Mouse (Mus musculus): Measurements from ENCODE around the gene Fbxl15. TPM values are rescaled to one million over a fixed set of nuclear protein-coding genes. Genes with fewer than 3 reads are reported as not detected.

The Fbxl15 gene
- polyA plus RNA-seq, 1 experiment from 2014 or later = 18.9 TPM

DNA sequence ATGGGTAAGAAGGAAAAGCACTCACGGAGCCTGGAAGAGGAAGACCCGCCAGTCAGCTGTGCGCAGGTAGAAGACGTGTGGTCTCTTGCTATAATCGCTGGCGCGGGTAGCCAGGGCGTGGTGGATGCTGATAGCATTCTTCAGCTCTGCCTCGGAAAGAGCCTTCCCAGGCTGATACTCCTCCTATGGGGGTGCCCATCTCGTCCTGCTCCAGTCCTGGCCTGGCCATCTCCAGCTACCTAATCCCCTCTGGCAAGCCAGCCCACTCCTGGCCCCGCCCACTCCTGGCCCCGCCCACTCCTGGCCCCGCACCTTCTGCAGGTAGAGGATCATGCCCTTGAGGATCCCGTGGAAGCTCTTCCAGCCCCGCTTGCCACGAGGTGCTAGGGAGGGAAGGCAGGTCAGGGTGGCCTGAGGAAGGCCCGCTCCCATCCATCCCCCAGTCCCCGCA, 13.8 kb upstream of the Fbxl15 start:
- Histone ChIP-seq H3K27ac (ENCODE audit: low read length) (no peak overlapping the region), H3K36me3 (ENCODE audit: control insufficient read depth, insufficient read depth, low read length) (0 out of 2 replicates have a peak, but pooled peaks cover 8% of the 10 kb centered on the region), H3K9ac (ENCODE audit: low read depth, low read length) (peak overlapping the region; percentile 29; the same call in 1 of the 2 replicates), H3K9me3 (ENCODE audit: control insufficient read depth, low read length) (no peaks in the 10 kb centered on the region), H3K27me3 (replicated peaks; ENCODE audit: control insufficient read depth, insufficient read depth, low read length) (peaks cover 33% of the 10 kb centered on the region), H3K4me2 (ENCODE audit: low read depth, low read length) (peak overlapping the region; percentile 63; the same call in 1 of the 2 replicates), H3K4me1 (ENCODE audit: control insufficient read depth, insufficient read depth, low read length) (peaks cover 26% of the 10 kb centered on the region), H3K4me3 (ENCODE audit: low read length) (peak overlapping the region; percentile 5)
- 24% methylated on average over 18 of the region's 18 CpGs for WGBS
- no peak for ATAC-seq

DNA sequence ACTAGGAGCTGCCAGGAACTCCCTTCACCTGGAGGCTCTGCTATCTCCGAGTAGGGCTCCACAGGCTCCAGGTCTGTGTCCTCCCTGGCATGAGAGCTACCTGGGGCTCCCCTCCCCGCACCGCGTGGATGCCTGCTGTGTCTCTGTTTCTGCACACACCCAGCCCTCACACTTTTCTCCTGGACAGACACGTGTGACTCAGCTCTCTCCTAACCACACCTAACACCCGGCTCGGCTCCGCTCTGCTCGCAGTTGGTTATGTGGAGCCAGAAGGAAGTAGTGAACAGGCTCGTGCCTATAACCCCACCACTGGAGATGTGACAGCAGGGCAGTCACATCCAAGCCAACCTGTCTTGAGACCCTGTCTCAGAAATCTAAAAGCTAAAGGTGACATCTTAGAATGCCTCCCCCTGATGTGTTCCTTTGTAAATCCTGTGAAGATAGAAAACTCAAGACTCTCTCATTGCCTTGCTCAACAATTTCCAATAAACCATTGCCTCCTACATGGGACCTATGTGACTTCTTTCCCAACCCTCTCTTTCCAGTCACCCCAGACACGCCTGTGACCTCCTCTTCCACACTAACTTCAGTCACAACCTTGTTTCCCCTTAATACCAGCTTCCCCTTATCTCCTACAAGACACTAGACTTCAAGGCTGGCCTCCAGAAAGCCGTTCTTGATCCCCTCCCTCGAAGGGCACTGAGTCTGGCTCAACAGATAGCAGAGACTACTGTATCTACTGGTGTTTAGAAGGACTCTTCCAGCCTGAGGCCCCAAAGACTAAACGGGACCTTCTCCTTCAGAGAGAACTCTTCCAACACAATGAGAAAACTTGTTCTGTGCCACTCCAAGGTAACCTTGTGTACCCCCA, 12.9 kb upstream of the Fbxl15 start:
- WGBS = 27% methylated on average over 14 of the region's 14 CpGs
- Histone ChIP-seq H3K4me1 (ENCODE audit: control insufficient read depth, insufficient read depth, low read length) (peaks cover 29% of the 10 kb centered on the region), H3K4me3 (ENCODE audit: low read length) (no peak overlapping the region; the same call in 1 of the 2 replicates), H3K27ac (ENCODE audit: low read length) (peak overlapping the region; percentile 66), H3K9me3 (ENCODE audit: control insufficient read depth, low read length) (no peaks in the 10 kb centered on the region), H3K36me3 (ENCODE audit: control insufficient read depth, insufficient read depth, low read length) (0 out of 2 replicates have a peak, but pooled peaks cover 8% of the 10 kb centered on the region), H3K27me3 (replicated peaks; ENCODE audit: control insufficient read depth, insufficient read depth, low read length) (peaks cover 39% of the 10 kb centered on the region), H3K9ac (ENCODE audit: low read depth, low read length) (peak overlapping the region; percentile 29; the same call in 1 of the 2 replicates), H3K4me2 (ENCODE audit: low read depth, low read length) (peak overlapping the region; percentile 63)
- ATAC-seq = peak; percentile 33

DNA sequence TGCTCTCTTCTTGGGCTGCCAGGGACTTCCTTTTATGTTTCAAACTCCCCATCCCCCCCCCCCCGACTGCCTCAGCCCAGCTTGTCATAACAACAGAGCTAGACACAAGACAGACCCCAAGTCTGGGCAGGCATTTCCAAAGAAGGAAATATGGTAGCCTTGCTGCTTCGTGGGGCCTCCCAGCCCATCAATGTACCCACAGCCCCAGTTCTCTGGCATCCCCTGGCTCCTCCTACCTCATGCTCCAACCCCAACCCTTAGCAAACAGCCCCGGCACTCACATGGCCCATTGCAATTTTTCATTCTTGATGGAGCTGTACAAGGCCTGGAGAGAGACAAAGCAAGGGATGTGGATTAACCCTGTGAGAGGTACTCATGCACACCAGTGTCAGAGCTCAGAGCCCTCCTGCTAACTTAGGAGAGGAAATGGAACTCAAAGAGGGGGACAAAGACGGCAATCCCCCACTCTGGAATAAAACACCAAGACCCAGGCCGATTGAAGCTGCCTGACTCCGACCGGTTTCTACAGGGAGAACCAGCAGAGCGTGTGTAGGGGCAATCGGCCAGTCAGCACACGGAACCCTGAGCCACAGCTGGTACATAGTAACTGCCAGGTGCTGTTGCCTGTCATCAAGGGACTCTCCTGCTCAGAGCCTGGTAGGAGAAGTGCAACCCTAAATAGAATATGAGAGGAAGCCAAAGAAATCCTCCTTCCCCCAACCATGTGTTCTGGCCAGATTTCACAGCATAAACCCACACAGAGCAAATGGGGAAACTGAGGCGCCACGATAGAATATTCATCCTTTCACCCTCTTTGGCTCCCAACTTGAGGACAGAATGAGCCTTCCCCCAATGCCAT, 12.0 kb upstream of the Fbxl15 start:
- WGBS = 40% methylated on average over 12 of the region's 12 CpGs
- H3K9me3 ChIP-seq (ENCODE audit: control insufficient read depth, low read length) = no peaks in the 10 kb centered on the region
- H3K4me2 ChIP-seq (ENCODE audit: low read depth, low read length) = peak overlapping the region; percentile 63
- H3K27ac ChIP-seq (ENCODE audit: low read length) = peak overlapping the region; percentile 77
- H3K4me3 ChIP-seq (ENCODE audit: low read length) = peak overlapping the region; percentile 58
- H3K27me3 ChIP-seq (replicated peaks; ENCODE audit: control insufficient read depth, insufficient read depth, low read length) = peaks cover 39% of the 10 kb centered on the region
- peaks cover 29% of the 10 kb centered on the region for H3K4me1 ChIP-seq (ENCODE audit: control insufficient read depth, insufficient read depth, low read length)
- H3K36me3 ChIP-seq (ENCODE audit: control insufficient read depth, insufficient read depth, low read length) = 0 out of 2 replicates have a peak, but pooled peaks cover 5% of the 10 kb centered on the region
- peak overlapping the region; percentile 73 for H3K9ac ChIP-seq (ENCODE audit: low read depth, low read length)
- ATAC-seq = peak; percentile 61

- ATAC-seq = no peak
- Histone ChIP-seq H3K4me3 (ENCODE audit: low read length) (peak overlapping the region; percentile 58), H3K4me2 (ENCODE audit: low read depth, low read length) (peak overlapping the region; percentile 63), H3K4me1 (ENCODE audit: control insufficient read depth, insufficient read depth, low read length) (peaks cover 39% of the 10 kb centered on the region), H3K27me3 (replicated peaks; ENCODE audit: control insufficient read depth, insufficient read depth, low read length) (peaks cover 40% of the 10 kb centered on the region), H3K27ac (ENCODE audit: low read length) (peak overlapping the region; percentile 77), H3K36me3 (ENCODE audit: control insufficient read depth, insufficient read depth, low read length) (0 out of 2 replicates have a peak, but pooled peaks cover 5% of the 10 kb centered on the region), H3K9ac (ENCODE audit: low read depth, low read length) (peak overlapping the region; percentile 73), H3K9me3 (ENCODE audit: control insufficient read depth, low read length) (no peaks in the 10 kb centered on the region)
- 26% methylated on average over 15 of the region's 15 CpGs for WGBS
Measured at GRCm38 (mm10) chr19:46316846-46317545, 11.0 kb upstream of the Fbxl15 start.

- Histone ChIP-seq H3K36me3 (ENCODE audit: control insufficient read depth, insufficient read depth, low read length) (0 out of 2 replicates have a peak, but pooled peaks cover 4% of the 10 kb centered on the region), H3K27ac (ENCODE audit: low read length) (peak overlapping the region; percentile 77), H3K4me2 (ENCODE audit: low read depth, low read length) (peak overlapping the region; percentile 63), H3K4me1 (ENCODE audit: control insufficient read depth, insufficient read depth, low read length) (peaks cover 44% of the 10 kb centered on the region), H3K4me3 (ENCODE audit: low read length) (peak overlapping the region; percentile 58), H3K9ac (ENCODE audit: low read depth, low read length) (peak overlapping the region; percentile 73), H3K27me3 (replicated peaks; ENCODE audit: control insufficient read depth, insufficient read depth, low read length) (peaks cover 44% of the 10 kb centered on the region), H3K9me3 (ENCODE audit: control insufficient read depth, low read length) (no peaks in the 10 kb centered on the region)
- ATAC-seq = 0 out of 2 replicates have a peak, but pooled peaks have one; percentile 0
- WGBS = 1% methylated on average over 48 of the region's 48 CpGs
Measured at GRCm38 (mm10) chr19:46317546-46317885, 10.5 kb upstream of the Fbxl15 start.

- H3K9me3 ChIP-seq (ENCODE audit: control insufficient read depth, low read length) = no peaks in the 10 kb centered on the region
- 1% methylated on average over 32 of the region's 42 CpGs for WGBS
- peak; percentile 27 for ATAC-seq
- H3K36me3 ChIP-seq (ENCODE audit: control insufficient read depth, insufficient read depth, low read length) = no peaks in the 10 kb centered on the region
- peak overlapping the region; percentile 77 for H3K27ac ChIP-seq (ENCODE audit: low read length)
- H3K9ac ChIP-seq (ENCODE audit: low read depth, low read length) = peak overlapping the region; percentile 73
- H3K4me3 ChIP-seq (ENCODE audit: low read length) = peak overlapping the region; percentile 58
- peaks cover 50% of the 10 kb centered on the region for H3K27me3 ChIP-seq (replicated peaks; ENCODE audit: control insufficient read depth, insufficient read depth, low read length)
- peak overlapping the region; percentile 63 for H3K4me2 ChIP-seq (ENCODE audit: low read depth, low read length)
- peaks cover 46% of the 10 kb centered on the region for H3K4me1 ChIP-seq (ENCODE audit: control insufficient read depth, insufficient read depth, low read length)
Measured at GRCm38 (mm10) chr19:46318031-46318471, 9.9 kb upstream of the Fbxl15 start.

GRCm38 (mm10) chr19:46318586-46319378, 9.2 kb upstream of the Fbxl15 start:
- no peak for ATAC-seq
- Histone ChIP-seq H3K4me3 (ENCODE audit: low read length) (peak overlapping the region; percentile 58), H3K9ac (ENCODE audit: low read depth, low read length) (peak overlapping the region; percentile 1; the same call in 1 of the 2 replicates), H3K4me2 (ENCODE audit: low read depth, low read length) (peak overlapping the region; percentile 63), H3K9me3 (ENCODE audit: control insufficient read depth, low read length) (no peaks in the 10 kb centered on the region), H3K4me1 (ENCODE audit: control insufficient read depth, insufficient read depth, low read length) (peaks cover 46% of the 10 kb centered on the region), H3K27me3 (replicated peaks; ENCODE audit: control insufficient read depth, insufficient read depth, low read length) (peaks cover 57% of the 10 kb centered on the region), H3K27ac (ENCODE audit: low read length) (peak overlapping the region; percentile 67), H3K36me3 (ENCODE audit: control insufficient read depth, insufficient read depth, low read length) (no peaks in the 10 kb centered on the region)
- 11% methylated on average over 16 of the region's 16 CpGs for WGBS

DNA sequence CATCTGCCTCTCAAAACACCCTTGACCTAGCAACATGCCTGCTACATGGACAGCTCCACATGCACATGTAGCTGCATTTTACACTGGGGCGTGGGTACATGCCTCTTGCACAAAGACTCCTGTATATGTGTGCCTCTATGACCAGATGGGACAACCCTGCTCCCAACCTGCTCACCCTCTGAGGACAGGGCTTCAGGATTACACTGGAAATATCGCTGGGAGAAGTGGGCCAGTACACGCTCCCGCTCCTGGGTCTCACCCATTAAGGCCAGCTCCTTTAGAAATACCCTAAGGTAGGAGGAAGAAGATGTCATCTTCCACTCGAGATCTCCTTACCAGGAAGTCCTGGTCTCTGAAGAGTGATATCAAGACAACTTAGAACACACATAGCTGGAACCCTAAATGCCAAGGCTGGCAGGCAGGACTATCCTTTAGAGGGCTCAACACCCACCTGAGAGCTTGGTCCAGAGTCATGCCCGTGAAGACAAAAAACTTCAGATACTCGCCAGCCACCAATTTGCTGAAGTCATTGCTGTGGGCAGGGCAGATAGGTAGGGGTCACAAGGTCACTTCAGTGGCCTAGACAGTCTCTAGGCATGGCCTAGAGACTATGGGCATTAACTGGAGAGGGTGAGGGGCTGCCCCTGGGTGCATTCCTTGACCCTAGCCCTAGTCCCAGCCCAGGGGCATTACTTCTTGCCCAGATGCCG, 7.8 kb upstream of the Fbxl15 start:
- H3K27me3 ChIP-seq (replicated peaks; ENCODE audit: control insufficient read depth, insufficient read depth, low read length) = peaks cover 61% of the 10 kb centered on the region
- WGBS = 85% methylated on average over 8 of the region's 8 CpGs
- no peak overlapping the region for H3K27ac ChIP-seq (ENCODE audit: low read length)
- no peaks in the 10 kb centered on the region for H3K9me3 ChIP-seq (ENCODE audit: control insufficient read depth, low read length)
- H3K36me3 ChIP-seq (ENCODE audit: control insufficient read depth, insufficient read depth, low read length) = no peaks in the 10 kb centered on the region
- H3K9ac ChIP-seq (ENCODE audit: low read depth, low read length) = no peak overlapping the region
- peaks cover 36% of the 10 kb centered on the region for H3K4me1 ChIP-seq (ENCODE audit: control insufficient read depth, insufficient read depth, low read length)
- H3K4me3 ChIP-seq (ENCODE audit: low read length) = no peak overlapping the region
- H3K4me2 ChIP-seq (ENCODE audit: low read depth, low read length) = no peak overlapping the region
- ATAC-seq = no peak

Data from intestine, embryonic 16.5 days (tissue).